Mouse (Mus musculus): ENCODE data around the gene Ngrn.

DNA sequence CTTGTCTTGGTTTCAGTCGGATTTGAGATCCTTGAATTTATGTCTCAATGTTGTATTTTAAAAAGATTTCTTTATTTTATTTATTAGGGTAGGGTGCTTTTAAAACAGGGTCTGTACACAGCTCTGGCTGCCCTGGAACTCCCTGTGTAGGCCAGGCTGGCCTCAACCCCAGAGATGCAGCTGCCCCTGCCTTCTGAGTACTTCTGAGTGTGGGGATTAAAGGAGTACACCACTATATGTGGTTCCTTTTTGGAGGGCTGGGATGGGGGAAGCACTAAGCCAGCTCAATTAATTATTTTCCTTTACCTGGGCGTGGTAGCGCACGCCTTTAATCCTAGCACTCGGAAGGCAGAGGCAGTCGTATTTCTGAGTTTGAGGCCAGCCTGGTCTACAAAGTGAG, 35.4 kb downstream of the Ngrn start:
- no peak for TF ChIP-seq GATA1 (IDR thresholded peaks at IDR 0.05; ENCODE audit: borderline replicate concordance, low read length)
- TF ChIP-seq FLI1 (IDR thresholded peaks at IDR 0.05; ENCODE audit: low read length), result no peak

All from megakaryocyte, embryonic 14.5 days (primary cell).